Mouse (Mus musculus) left cerebral cortex, adult 18-20 months (tissue): Measurements from ENCODE around the gene Zbtb8b. TPM values are rescaled to one million over a fixed set of nuclear protein-coding genes. Genes with fewer than 3 reads are reported as not detected.
A peak's percentile ranks its signal among the peaks of the same experiment; 100 is the strongest.
"Not testable (repeated sequence)": the region's sequence is repeated elsewhere in the genome, so short reads cannot be mapped to it uniquely, and the experiment has no call there.

ENCODE experiments used
- DNase-seq, 2 experiments: peaks; one replicate each; pipeline ENCODE4 v3.0.0; 2021 to 2022; ENCODE audit warnings: low spot score in 2 of 2, mixed read lengths in 1 of 2
- long read RNA-seq, 2 experiments: library from polyadenylated mRNA; stranded (forward); transcript quantifications; one replicate each; pipeline ENCODE4 v2.0.0; 2021
- total RNA-seq, 2 experiments: library from RNA; stranded (reverse); gene quantifications; 2 replicates each; pipeline ENCODE4 v1.2.3; 2021

Zbtb8b gene
- 1 to 10 TPM; 6.2 to 7.2 TPM for total RNA-seq
- long read RNA-seq, experiment 1, partial matches to known transcripts, result 1 of 7 reads
- long read RNA-seq, experiment 1, other reads (novel, unspliced or antisense), result 3 of 7 reads
- long read RNA-seq, experiment 2, transcript Zbtb8b-201 (4 exons, 3,288 nt), result major isoform, 5 of 7 reads
- long read RNA-seq, experiment 2, partial matches to known transcripts, result 1 of 7 reads
- long read RNA-seq, experiment 2, other reads (novel, unspliced or antisense), result 1 of 7 reads

- peak; percentile 75 to 90 for DNase-seq
Measured at GRCm38 (mm10) chr4:129440340-129441063, at the start of gene Zbtb8b. Gene Zbtb8b, minus strand, starts transcription at chr4:129440853.

GRCm38 (mm10) chr4:129481090-129481489 lies 40.4 kb upstream of the Zbtb8b start:
- DNase-seq, result peak in 1 of 2 experiments; percentile 30

- no peak for DNase-seq
Measured at GRCm38 (mm10) chr4:129479863-129480262, 39.2 kb upstream of the Zbtb8b start.

GRCm38 (mm10) chr4:129476047-129476446 lies 35.4 kb upstream of the Zbtb8b start:
- DNase-seq, result no peak

- no peak for DNase-seq
Measured at GRCm38 (mm10) chr4:129464286-129464815, 23.7 kb upstream of the Zbtb8b start.

GRCm38 (mm10) chr4:129463097-129464059 lies 22.7 kb upstream of the Zbtb8b start:
- DNase-seq, result no peak

- no peak for DNase-seq
Measured at GRCm38 (mm10) chr4:129462118-129462517, 21.5 kb upstream of the Zbtb8b start.

GRCm38 (mm10) chr4:129461183-129461960 lies 20.7 kb upstream of the Zbtb8b start, which contains the start of gene Bsdc1:
Gene Bsdc1, plus strand, starts transcription at chr4:129461581.
- DNase-seq, result peak; percentile 98 to 99

- no peak for DNase-seq
Measured at GRCm38 (mm10) chr4:129460827-129461182, 20.2 kb upstream of the Zbtb8b start.

GRCm38 (mm10) chr4:129459726-129460125 lies 19.1 kb upstream of the Zbtb8b start:
- DNase-seq, result no peak

GRCm38 (mm10) chr4:129457311-129457710 lies 16.7 kb upstream of the Zbtb8b start:
- not testable (repeated sequence) for DNase-seq

- DNase-seq, result no peak
Measured at GRCm38 (mm10) chr4:129456126-129456525, 15.5 kb upstream of the Zbtb8b start.

- peak; percentile 57 to 66 for DNase-seq
Measured at GRCm38 (mm10) chr4:129455265-129455664, 14.6 kb upstream of the Zbtb8b start.

- no peak for DNase-seq
Measured at GRCm38 (mm10) chr4:129451471-129452169, 11.0 kb upstream of the Zbtb8b start.

- DNase-seq, result no peak
Measured at GRCm38 (mm10) chr4:129450851-129451250, 10.2 kb upstream of the Zbtb8b start.

GRCm38 (mm10) chr4:129448713-129449112 lies 8.1 kb upstream of the Zbtb8b start:
- no peak for DNase-seq

GRCm38 (mm10) chr4:129447778-129448563 lies 7.3 kb upstream of the Zbtb8b start:
- DNase-seq, result no peak

- no peak for DNase-seq
Measured at GRCm38 (mm10) chr4:129447360-129447759, 6.7 kb upstream of the Zbtb8b start.

- DNase-seq, result no peak
Measured at GRCm38 (mm10) chr4:129441145-129441544, 492 bp upstream of the Zbtb8b start.
